Mouse (Mus musculus): ENCODE measurements at regions not wholly inside any gene's neighbourhood (a gene's known extent, or its start where the extent isn't known, plus 50 kb on each side); places are given as distances from the start of the nearest gene placed in this dataset.

- Histone ChIP-seq H3K27me3 (ENCODE audit: control insufficient read depth) (peaks cover 2% of the 10 kb centered on the region), H3K9me3 (ENCODE audit: control insufficient read depth, low read length) (no peaks in the 10 kb centered on the region), H3K4me1 (ENCODE audit: control insufficient read depth) (no peaks in the 10 kb centered on the region), H3K4me3 (replicated peaks) (no peak overlapping the region), H3K36me3 (ENCODE audit: control insufficient read depth) (no peaks in the 10 kb centered on the region)
- no peak for TF ChIP-seq TAL1 (IDR thresholded peaks at IDR 0.05; ENCODE audit: low read length)
- no peak for TF ChIP-seq GATA1 (IDR thresholded peaks at IDR 0.05; ENCODE audit: low read length)
Measured at GRCm38 (mm10) chr12:12723724-12724487, 217.8 kb downstream of the Mycn start.

GRCm38 (mm10) chr12:12722982-12723661 is 218.6 kb downstream of the Mycn start:
- Histone ChIP-seq H3K4me3 (replicated peaks) (no peak overlapping the region), H3K4me1 (ENCODE audit: control insufficient read depth) (no peaks in the 10 kb centered on the region), H3K27me3 (ENCODE audit: control insufficient read depth) (peaks cover 2% of the 10 kb centered on the region), H3K9me3 (ENCODE audit: control insufficient read depth, low read length) (no peaks in the 10 kb centered on the region), H3K36me3 (ENCODE audit: control insufficient read depth) (no peaks in the 10 kb centered on the region)
- no peak for TF ChIP-seq TAL1 (IDR thresholded peaks at IDR 0.05; ENCODE audit: low read length)
- TF ChIP-seq GATA1 (IDR thresholded peaks at IDR 0.05; ENCODE audit: low read length): no peak

GRCm38 (mm10) chr12:12716691-12717090 is 225.0 kb downstream of the Mycn start:
- H3K27me3 ChIP-seq (ENCODE audit: control insufficient read depth): no peaks in the 10 kb centered on the region
- H3K9me3 ChIP-seq (ENCODE audit: control insufficient read depth, low read length): no peaks in the 10 kb centered on the region
- no peak overlapping the region for H3K4me3 ChIP-seq (replicated peaks)
- TF ChIP-seq GATA1 (IDR thresholded peaks at IDR 0.05; ENCODE audit: low read length) (no peak), TAL1 (IDR thresholded peaks at IDR 0.05; ENCODE audit: low read length) (no peak)
- no peaks in the 10 kb centered on the region for H3K36me3 ChIP-seq (ENCODE audit: control insufficient read depth)
- no peaks in the 10 kb centered on the region for H3K4me1 ChIP-seq (ENCODE audit: control insufficient read depth)

GRCm38 (mm10) chr12:12715956-12716669 is 225.6 kb downstream of the Mycn start:
- Histone ChIP-seq H3K36me3 (ENCODE audit: control insufficient read depth) (no peaks in the 10 kb centered on the region), H3K9me3 (ENCODE audit: control insufficient read depth, low read length) (no peaks in the 10 kb centered on the region), H3K27me3 (ENCODE audit: control insufficient read depth) (no peaks in the 10 kb centered on the region), H3K4me3 (replicated peaks) (no peak overlapping the region), H3K4me1 (ENCODE audit: control insufficient read depth) (no peaks in the 10 kb centered on the region)
- TF ChIP-seq TAL1 (IDR thresholded peaks at IDR 0.05; ENCODE audit: low read length) (no peak), GATA1 (IDR thresholded peaks at IDR 0.05; ENCODE audit: low read length) (no peak)

- Histone ChIP-seq H3K9me3 (ENCODE audit: control insufficient read depth, low read length) (no peaks in the 10 kb centered on the region), H3K4me1 (ENCODE audit: control insufficient read depth) (no peaks in the 10 kb centered on the region), H3K27me3 (ENCODE audit: control insufficient read depth) (no peaks in the 10 kb centered on the region), H3K36me3 (ENCODE audit: control insufficient read depth) (no peaks in the 10 kb centered on the region), H3K4me3 (replicated peaks) (no peak overlapping the region)
- TF ChIP-seq TAL1 (IDR thresholded peaks at IDR 0.05; ENCODE audit: low read length): no peak
Measured at GRCm38 (mm10) chr12:12715528-12715927, 226.2 kb downstream of the Mycn start.

GRCm38 (mm10) chr12:12710184-12710609 is 231.5 kb downstream of the Mycn start:
- Histone ChIP-seq H3K4me3 (replicated peaks) (no peak overlapping the region), H3K4me1 (ENCODE audit: control insufficient read depth) (no peaks in the 10 kb centered on the region), H3K27me3 (ENCODE audit: control insufficient read depth) (no peaks in the 10 kb centered on the region), H3K9me3 (ENCODE audit: control insufficient read depth, low read length) (no peaks in the 10 kb centered on the region), H3K36me3 (ENCODE audit: control insufficient read depth) (no peaks in the 10 kb centered on the region)
- TF ChIP-seq GATA1 (IDR thresholded peaks at IDR 0.05; ENCODE audit: low read length) (no peak), TAL1 (IDR thresholded peaks at IDR 0.05; ENCODE audit: low read length) (no peak)

- no peak for TF ChIP-seq TAL1 (IDR thresholded peaks at IDR 0.05; ENCODE audit: low read length)
- TF ChIP-seq GATA1 (IDR thresholded peaks at IDR 0.05; ENCODE audit: low read length): no peak
- H3K9me3 ChIP-seq (ENCODE audit: control insufficient read depth, low read length): no peaks in the 10 kb centered on the region
- H3K4me3 ChIP-seq (replicated peaks): no peak overlapping the region
- no peaks in the 10 kb centered on the region for H3K36me3 ChIP-seq (ENCODE audit: control insufficient read depth)
- H3K4me1 ChIP-seq (ENCODE audit: control insufficient read depth): no peaks in the 10 kb centered on the region
- no peaks in the 10 kb centered on the region for H3K27me3 ChIP-seq (ENCODE audit: control insufficient read depth)
Measured at GRCm38 (mm10) chr12:12708954-12709523, 232.7 kb downstream of the Mycn start.

- no peaks in the 10 kb centered on the region for H3K4me1 ChIP-seq (ENCODE audit: control insufficient read depth)
- TF ChIP-seq GATA1 (IDR thresholded peaks at IDR 0.05; ENCODE audit: low read length) (no peak), TAL1 (IDR thresholded peaks at IDR 0.05; ENCODE audit: low read length) (no peak)
- no peaks in the 10 kb centered on the region for H3K36me3 ChIP-seq (ENCODE audit: control insufficient read depth)
- no peaks in the 10 kb centered on the region for H3K9me3 ChIP-seq (ENCODE audit: control insufficient read depth, low read length)
- no peak overlapping the region for H3K4me3 ChIP-seq (replicated peaks)
- no peaks in the 10 kb centered on the region for H3K27me3 ChIP-seq (ENCODE audit: control insufficient read depth)
Measured at GRCm38 (mm10) chr12:12706326-12706920, 235.3 kb downstream of the Mycn start.
